Mouse (Mus musculus): ENCODE measurements around the gene Btbd17. TPM values are rescaled to one million over a fixed set of nuclear protein-coding genes. Genes with fewer than 3 reads are reported as not detected.
A peak's percentile ranks its signal among the peaks of the same experiment; 100 is the strongest.

Gene Btbd17
- polyA plus RNA-seq (2015; fragmentation: Nextera tagmentation; extraction: Ambion mirVana) = 0.78 and 0.96 TPM in 2 replicates

- Histone ChIP-seq H3K36me3 (ENCODE audit: insufficient read depth, low read length) (no peaks in the 10 kb centered on the region), H3K4me3 (replicated peaks; ENCODE audit: low read depth, low read length) (peak within 1 kb of the TSS; percentile 23), H3K27ac (peak within 1 kb of the TSS; percentile 48; the same call in 1 of the 2 replicates), H3K27me3 (ENCODE audit: insufficient read depth, low read length) (peaks cover 28% of the 10 kb centered on the region), H3K9ac (ENCODE audit: low read depth, low read length) (no peak within 1 kb of the TSS), H3K4me1 (replicated peaks; ENCODE audit: insufficient read depth, low read length) (peaks cover 30% of the 10 kb centered on the region), H3K4me2 (ENCODE audit: low read length) (peak within 1 kb of the TSS; percentile 60), H3K9me3 (replicated peaks; ENCODE audit: low read length) (no peaks in the 10 kb centered on the region)
- ATAC-seq (replicated peaks; ENCODE audit: low FRiP score, low read depth) = no peak
- 7% methylated on average over 4 of the region's 4 CpGs for WGBS
- DNase-seq (ENCODE audit: low spot score) = no peak
- TF ChIP-seq CTCF (IDR thresholded peaks at IDR 0.05; ENCODE audit: low read depth) = no peak
Measured at GRCm38 (mm10) chr11:114795848-114796322, at the start of gene Btbd17. TSS of gene Btbd17 (minus strand) at chr11:114795945.

- Histone ChIP-seq H3K27ac (peak overlapping the region; percentile 74; the same call in 1 of the 2 replicates), H3K4me2 (ENCODE audit: low read length) (no peak overlapping the region)
- no peak for DNase-seq (ENCODE audit: low spot score)
Measured at GRCm38 (mm10) chr11:114844464-114845220, 48.9 kb upstream of the Btbd17 start.

DNA sequence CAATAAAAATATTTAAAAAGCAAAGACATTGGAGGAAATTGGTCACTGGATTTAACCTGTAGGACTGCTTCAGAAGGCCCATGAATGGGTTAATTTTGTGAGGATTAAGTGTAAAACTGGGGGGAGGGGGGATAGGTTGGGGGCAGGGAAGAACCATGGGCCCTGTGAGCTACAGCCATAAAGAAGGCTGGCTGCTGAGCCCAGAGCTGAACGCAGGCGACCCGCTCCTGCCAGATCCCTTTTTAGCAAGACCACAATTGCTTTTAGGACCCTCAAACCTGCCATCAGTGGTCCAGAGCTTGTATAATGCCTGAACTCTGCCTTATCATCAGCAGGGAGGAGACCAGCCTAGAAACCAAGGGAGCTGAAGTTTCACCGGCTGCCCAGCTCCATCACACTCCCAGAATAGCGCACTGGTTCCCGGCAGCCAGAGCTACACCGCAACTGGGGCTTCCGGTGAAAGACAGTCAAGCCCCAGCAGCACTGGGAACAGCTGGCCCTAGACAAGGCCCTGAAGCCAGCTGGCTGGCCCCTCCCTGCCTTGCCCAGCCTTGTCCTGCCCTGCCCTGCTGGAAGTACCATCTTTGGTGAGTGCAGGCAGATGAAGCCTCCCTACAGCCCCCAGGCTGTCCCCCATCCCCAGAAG, 48.2 kb upstream of the Btbd17 start:
- H3K27ac ChIP-seq = peak overlapping the region; percentile 74; the same call in 1 of the 2 replicates
- DNase-seq (ENCODE audit: low spot score) = peak; percentile 65

More at GRCm38 (mm10) chr11:114844464-114845220, 48.9 kb upstream of the Btbd17 start:
- no peak overlapping the region for H3K4me3 ChIP-seq (replicated peaks; ENCODE audit: low read depth, low read length)
- no peaks in the 10 kb centered on the region for H3K36me3 ChIP-seq (ENCODE audit: insufficient read depth, low read length)
- H3K9me3 ChIP-seq (replicated peaks; ENCODE audit: low read length) = no peaks in the 10 kb centered on the region
- WGBS = 35% methylated on average over 7 of the region's 7 CpGs
- peaks cover 15% of the 10 kb centered on the region for H3K4me1 ChIP-seq (replicated peaks; ENCODE audit: insufficient read depth, low read length)
- H3K9ac ChIP-seq (ENCODE audit: low read depth, low read length) = 0 out of 2 replicates have a peak overlapping the region, but pooled peaks have one; percentile 18
- TF ChIP-seq CTCF (IDR thresholded peaks at IDR 0.05; ENCODE audit: low read depth) = no peak; the same call in 1 of the 2 replicates
- ATAC-seq (replicated peaks; ENCODE audit: low FRiP score, low read depth) = no peak; the same call in 1 of the 2 replicates
- no peaks in the 10 kb centered on the region for H3K27me3 ChIP-seq (ENCODE audit: insufficient read depth, low read length)

GRCm38 (mm10) chr11:114833166-114833565, 37.4 kb upstream of the Btbd17 start:
- peaks cover 23% of the 10 kb centered on the region for H3K4me1 ChIP-seq (replicated peaks; ENCODE audit: insufficient read depth, low read length)
- TF ChIP-seq CTCF (IDR thresholded peaks at IDR 0.05; ENCODE audit: low read depth) = no peak
- H3K36me3 ChIP-seq (ENCODE audit: insufficient read depth, low read length) = no peaks in the 10 kb centered on the region
- DNase-seq (ENCODE audit: low spot score) = no peak
- H3K9ac ChIP-seq (ENCODE audit: low read depth, low read length) = no peak overlapping the region
- H3K27me3 ChIP-seq (ENCODE audit: insufficient read depth, low read length) = no peaks in the 10 kb centered on the region
- ATAC-seq (replicated peaks; ENCODE audit: low FRiP score, low read depth) = no peak
- H3K4me2 ChIP-seq (ENCODE audit: low read length) = no peak overlapping the region
- WGBS = 53% methylated on average over 5 of the region's 5 CpGs
- no peaks in the 10 kb centered on the region for H3K9me3 ChIP-seq (replicated peaks; ENCODE audit: low read length)
- no peak overlapping the region for H3K27ac ChIP-seq
- H3K4me3 ChIP-seq (replicated peaks; ENCODE audit: low read depth, low read length) = no peak overlapping the region

More for the DNA sequence above, 48.2 kb upstream of the Btbd17 start:
- ATAC-seq (replicated peaks; ENCODE audit: low FRiP score, low read depth) = peak; percentile 62; the same call in 1 of the 2 replicates
- Histone ChIP-seq H3K36me3 (ENCODE audit: insufficient read depth, low read length) (no peaks in the 10 kb centered on the region), H3K4me3 (replicated peaks; ENCODE audit: low read depth, low read length) (no peak overlapping the region), H3K27me3 (ENCODE audit: insufficient read depth, low read length) (no peaks in the 10 kb centered on the region), H3K4me1 (replicated peaks; ENCODE audit: insufficient read depth, low read length) (peaks cover 9% of the 10 kb centered on the region), H3K4me2 (ENCODE audit: low read length) (no peak overlapping the region), H3K9me3 (replicated peaks; ENCODE audit: low read length) (no peaks in the 10 kb centered on the region), H3K9ac (ENCODE audit: low read depth, low read length) (0 out of 2 replicates have a peak overlapping the region, but pooled peaks have one; percentile 18)
- TF ChIP-seq CTCF (IDR thresholded peaks at IDR 0.05; ENCODE audit: low read depth) = no peak
- WGBS = 12% methylated on average over 8 of the region's 8 CpGs

- Histone ChIP-seq H3K36me3 (ENCODE audit: insufficient read depth, low read length) (no peaks in the 10 kb centered on the region), H3K4me3 (replicated peaks; ENCODE audit: low read depth, low read length) (no peak overlapping the region), H3K4me2 (ENCODE audit: low read length) (peak overlapping the region; percentile 51), H3K4me1 (replicated peaks; ENCODE audit: insufficient read depth, low read length) (peaks cover 13% of the 10 kb centered on the region), H3K27ac (peak overlapping the region; percentile 95), H3K9ac (ENCODE audit: low read depth, low read length) (0 out of 2 replicates have a peak overlapping the region, but pooled peaks have one; percentile 6), H3K9me3 (replicated peaks; ENCODE audit: low read length) (no peaks in the 10 kb centered on the region), H3K27me3 (ENCODE audit: insufficient read depth, low read length) (no peaks in the 10 kb centered on the region)
- peak; percentile 19 for ATAC-seq (replicated peaks; ENCODE audit: low FRiP score, low read depth)
- no peak for DNase-seq (ENCODE audit: low spot score)
- no peak for TF ChIP-seq CTCF (IDR thresholded peaks at IDR 0.05; ENCODE audit: low read depth)
- WGBS = 16% methylated on average over 8 of the region's 8 CpGs
Measured at GRCm38 (mm10) chr11:114830433-114830773, 34.7 kb upstream of the Btbd17 start.

Data from kidney, postnatal 0 days (tissue).